Mouse (Mus musculus): ENCODE results near the gene Abcc8.

DNA sequence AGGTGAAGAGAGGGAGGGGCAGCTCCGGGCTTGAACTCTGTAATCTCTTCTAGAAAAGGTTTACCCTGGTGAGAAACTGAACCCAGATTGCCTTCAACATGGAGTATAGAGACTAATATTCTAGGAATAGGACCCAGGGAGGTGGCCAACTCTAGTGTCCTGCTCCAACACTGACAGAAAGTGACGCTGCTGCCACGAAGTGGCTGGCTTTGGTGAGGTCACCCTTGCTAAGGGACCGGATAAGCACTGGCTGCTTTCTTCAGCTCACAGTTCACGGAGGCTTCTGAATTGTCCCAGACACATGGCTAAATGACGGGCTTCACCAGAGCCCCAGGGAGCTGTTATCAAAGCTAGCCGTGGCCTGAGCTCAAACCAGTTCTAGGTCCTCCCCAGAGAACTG is 46.0 kb downstream of the Abcc8 start:
- no peak for TF ChIP-seq EP300 (IDR thresholded peaks at IDR 0.05; ENCODE audit: low read depth)
- TF ChIP-seq CTCF (IDR thresholded peaks at IDR 0.05; ENCODE audit: low read depth), result no peak

Data from liver, postnatal 0 days (tissue).